Comparison of ENCODE assay signal across 9 mouse cellular contexts in the genomic region with DNA sequence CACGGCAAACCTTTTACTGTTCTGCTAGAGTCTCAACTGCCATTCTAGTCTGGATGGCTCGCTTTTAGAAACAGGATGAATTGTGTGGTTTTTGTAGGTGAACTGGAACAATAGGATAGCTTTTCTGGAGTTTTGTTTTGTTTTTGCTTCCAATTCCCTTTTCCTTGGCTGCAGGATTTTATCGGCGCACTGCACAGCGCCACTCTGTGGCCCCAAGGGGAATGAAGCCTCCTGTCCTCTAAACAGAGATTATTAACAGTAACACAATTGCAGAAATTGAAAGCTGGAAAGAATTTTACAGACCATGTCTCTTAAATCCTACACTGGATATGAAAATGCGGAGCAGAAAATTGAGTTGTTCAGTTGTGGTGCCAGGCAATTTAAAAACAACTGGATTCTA. TPM values are rescaled to one million over a fixed set of nuclear protein-coding genes. Genes with fewer than 3 reads are reported as not detected.
DNase-seq lines count a peak whose midpoint lies in the region; ATAC-seq and TF ChIP-seq lines count a peak whose summit lies in the region.
"Had no signal": no experiment of that assay in that cellular context is flagged by ENCODE, and none has a peak within 500 bp of the region (broad histone marks: within the 10 kb centered on the region; RNA-seq: fewer than 3 reads in every experiment).

No protein-coding gene starts in this region.

- H3K9ac ChIP-seq in hindbrain, embryonic 16.5 days (ENCODE audit: low read depth, low read length) = no peak overlapping the region
- H3K9ac ChIP-seq in neural tube, embryonic 15.5 days (replicated peaks) = no peak overlapping the region

- no peaks in the 10 kb centered on the region for H3K36me3 ChIP-seq in hindbrain, embryonic 10.5 days
- H3K36me3 ChIP-seq in hindbrain, embryonic 16.5 days (ENCODE audit: control insufficient read depth, insufficient read depth, low read length) = no peaks in the 10 kb centered on the region
- H3K36me3 ChIP-seq in neural tube, embryonic 15.5 days = no peaks in the 10 kb centered on the region
- H3K36me3 ChIP-seq in small intestine, adult 2 months (ENCODE audit: control insufficient read depth, insufficient read depth, low read length) = no peaks in the 10 kb centered on the region

- TF ChIP-seq CTCF in small intestine, adult 2 months (IDR thresholded peaks at IDR 0.05; ENCODE audit: extremely low read depth, insufficient read length, insufficient replicate concordance, low read depth, low read length) = peak; percentile 32; the same call in 1 of the 2 replicates

- no peak for TF ChIP-seq POLR2A in small intestine, adult 2 months (IDR thresholded peaks at IDR 0.05; ENCODE audit: low read depth, low read length)

- no peak overlapping the region for H3K4me2 ChIP-seq in hindbrain, embryonic 16.5 days (ENCODE audit: low read length)
- peak overlapping the region; percentile 20 for H3K4me2 ChIP-seq in neural tube, embryonic 15.5 days

- H3K27ac ChIP-seq in hindbrain, embryonic 10.5 days = no peak overlapping the region
- H3K27ac ChIP-seq in hindbrain, embryonic 16.5 days (ENCODE audit: low read depth, low read length) = no peak overlapping the region
- no peak overlapping the region for H3K27ac ChIP-seq in neural tube, embryonic 15.5 days (replicated peaks)
- H3K27ac ChIP-seq in small intestine, adult 2 months (ENCODE audit: insufficient read depth, low read depth, low read length) = no peak overlapping the region

- H3K9me3 ChIP-seq in hindbrain, embryonic 10.5 days = no peaks in the 10 kb centered on the region
- no peaks in the 10 kb centered on the region for H3K9me3 ChIP-seq in hindbrain, embryonic 16.5 days (ENCODE audit: control insufficient read depth, low read length)
- no peaks in the 10 kb centered on the region for H3K9me3 ChIP-seq in neural tube, embryonic 15.5 days (replicated peaks)

- DNase-seq in hindbrain, embryonic 10.5 days (ENCODE audit: low spot score) = peak; percentile 23
- DNase-seq in neural tube, embryonic 10.5 days (ENCODE audit: extremely low spot score, low spot score) = no peak
- DNase-seq in cerebellum, adult 9-10 months = peak; percentile 75
- no peak for DNase-seq in thymus, postnatal 0 days (ENCODE audit: low spot score)
- no peak for DNase-seq in ovary, postnatal 10 days (ENCODE audit: low spot score)
- DNase-seq: thymus, postnatal 25 days had no signal

- H3K27me3 ChIP-seq in hindbrain, embryonic 10.5 days (ENCODE audit: insufficient read depth, poor library complexity, severe bottlenecking) = peaks cover 15% of the 10 kb centered on the region
- no peaks in the 10 kb centered on the region for H3K27me3 ChIP-seq in hindbrain, embryonic 16.5 days (replicated peaks; ENCODE audit: control insufficient read depth, insufficient read depth, low read length)
- H3K27me3 ChIP-seq in neural tube, embryonic 15.5 days (replicated peaks) = no peaks in the 10 kb centered on the region
- no peaks in the 10 kb centered on the region for H3K27me3 ChIP-seq in small intestine, adult 2 months (ENCODE audit: control insufficient read depth, insufficient read depth, low read length)

- ATAC-seq in hindbrain, embryonic 16.5 days = no peak
- no peak for ATAC-seq in neural tube, embryonic 15.5 days (ENCODE audit: low FRiP score)

- H3K4me3 ChIP-seq in hindbrain, embryonic 10.5 days = no peak overlapping the region
- no peak overlapping the region for H3K4me3 ChIP-seq in hindbrain, embryonic 16.5 days (ENCODE audit: low read length)
- no peak overlapping the region for H3K4me3 ChIP-seq in neural tube, embryonic 15.5 days (replicated peaks)
- H3K4me3 ChIP-seq in small intestine, adult 2 months (ENCODE audit: low read depth, low read length) = no peak overlapping the region

- WGBS in hindbrain, embryonic 10.5 days = 36% methylated on average over 6 of the region's 6 CpGs
- WGBS in hindbrain, embryonic 16.5 days = 28% methylated on average over 6 of the region's 6 CpGs
- 32% methylated on average over 6 of the region's 6 CpGs for WGBS in neural tube, embryonic 15.5 days
- 44% methylated on average over 6 of the region's 6 CpGs for whole genome bisulfite sequencing in small intestine, adult 2 months

- H3K4me1 ChIP-seq in hindbrain, embryonic 10.5 days (replicated peaks) = no peaks in the 10 kb centered on the region
- H3K4me1 ChIP-seq in hindbrain, embryonic 16.5 days (ENCODE audit: control insufficient read depth, insufficient read depth, low read depth, low read length) = no peaks in the 10 kb centered on the region
- no peaks in the 10 kb centered on the region for H3K4me1 ChIP-seq in neural tube, embryonic 15.5 days
- no peaks in the 10 kb centered on the region for H3K4me1 ChIP-seq in small intestine, adult 2 months (ENCODE audit: control insufficient read depth, insufficient read depth, insufficient read length, low read length)

RNA-seq across cellular contexts. Expression of a gene that starts 18.6 kb away (rescaled TPM):
- polyA plus RNA-seq in hindbrain, embryonic 10.5 days (2016; fragmentation: Nextera tagmentation; extraction: Ambion mirVana) = 1.6 and 1.8 TPM in 2 replicates
- polyA plus RNA-seq in hindbrain, embryonic 16.5 days (2015; fragmentation: Nextera tagmentation; extraction: Ambion mirVana) = 0.97 and 1.3 TPM in 2 replicates
- 1.3 TPM in 2 replicates for polyA plus RNA-seq in neural tube, embryonic 15.5 days (2015; fragmentation: Nextera tagmentation; extraction: Ambion mirVana)
- 0.03 and 0.04 TPM in 2 replicates for polyA plus RNA-seq in small intestine, adult 2 months (2012; rRNA removed)
- 0.18 and 0.20 TPM in 2 replicates for polyA plus RNA-seq in thymus, postnatal 0 days (2015; fragmentation: Nextera tagmentation; extraction: Ambion mirVana)

RNA-seq across cellular contexts. Expression of a gene that starts 21.9 kb away (rescaled TPM):
- 0.09 and 0.13 TPM in 2 replicates for polyA plus RNA-seq in hindbrain, embryonic 10.5 days (2016; fragmentation: Nextera tagmentation; extraction: Ambion mirVana)
- 0.06 and 0.40 TPM in 2 replicates for polyA plus RNA-seq in hindbrain, embryonic 16.5 days (2015; fragmentation: Nextera tagmentation; extraction: Ambion mirVana)
- polyA plus RNA-seq in neural tube, embryonic 15.5 days (2015; fragmentation: Nextera tagmentation; extraction: Ambion mirVana) = 0.08 and 0.15 TPM in 2 replicates
- polyA plus RNA-seq in small intestine, adult 2 months (2012; rRNA removed) = 0.08 TPM in 2 replicates
- polyA plus RNA-seq in thymus, postnatal 0 days (2015; fragmentation: Nextera tagmentation; extraction: Ambion mirVana) = 0.72 and 0.75 TPM in 2 replicates

Comparison
In these comparisons a context has a peak if more than half of its experiments do, and no peak if none do; other contexts are left out.
1. DNase-seq: peak in hindbrain, embryonic 10.5 days (single experiment) and cerebellum, adult 9-10 months (single experiment); none in neural tube, embryonic 10.5 days (single experiment), thymus, postnatal 0 days (single experiment) and ovary, postnatal 10 days (single experiment).